Mouse (Mus musculus) R1 (cell line): ENCODE data around the gene Raver2.

ENCODE experiments used
- DNase-seq: peaks from one replicate; pipeline ENCODE4 v3.0.0-alpha.2; 2018; ENCODE audit warnings: low read depth, low spot score

Gene Raver2

DNA sequence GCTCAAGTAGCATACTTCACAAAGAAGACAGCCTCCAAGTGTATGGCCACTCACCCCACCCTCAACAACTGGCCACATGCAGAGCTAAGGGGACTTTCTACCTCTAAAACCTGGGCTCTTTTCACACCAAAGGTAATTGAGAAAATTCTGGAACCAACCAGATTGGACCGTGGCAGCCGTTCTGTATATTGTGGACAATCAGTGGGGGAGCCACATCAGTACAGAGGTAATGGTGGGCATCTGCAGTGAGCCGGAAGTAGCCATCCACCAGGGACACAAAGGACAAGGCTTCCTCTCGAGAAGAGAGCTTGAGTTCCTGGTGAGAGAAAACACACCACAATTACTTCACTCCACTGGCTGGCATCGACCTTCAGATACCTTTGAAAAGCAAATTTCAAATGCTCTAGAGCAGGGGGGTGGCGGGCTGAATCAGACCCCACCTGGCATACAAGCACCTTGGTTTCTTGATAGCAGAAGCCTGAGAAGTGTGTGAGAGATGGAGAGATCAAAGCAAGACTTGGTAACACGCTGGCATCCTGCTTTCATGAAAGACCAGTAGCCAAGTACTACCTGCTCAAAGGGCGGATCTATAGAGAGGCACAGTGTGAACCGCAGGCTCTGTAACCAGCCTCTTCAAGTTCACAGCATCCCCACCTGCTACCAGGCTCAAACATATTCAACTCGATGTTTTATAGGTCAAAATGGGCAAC, 106.3 kb downstream of the Raver2 start:
- no peak for DNase-seq

DNA sequence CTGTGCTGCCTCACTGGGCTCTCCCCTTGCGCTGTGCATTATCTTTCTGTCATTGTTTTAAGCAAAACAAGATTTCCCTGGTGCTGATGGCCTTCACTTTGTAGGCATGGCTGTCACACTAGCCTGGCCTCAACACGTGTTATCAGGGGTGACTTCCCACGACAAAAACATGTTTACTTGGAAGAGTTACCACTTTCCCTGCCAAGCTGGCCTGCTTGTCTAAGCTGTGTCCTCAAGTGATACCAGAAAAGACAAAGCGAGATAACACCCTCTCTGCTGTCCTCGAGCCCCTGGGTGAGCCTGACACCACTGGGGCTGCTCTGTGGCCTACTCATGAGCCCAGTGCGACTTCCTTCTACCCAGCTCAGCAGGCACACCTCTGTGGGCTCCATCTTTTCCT, 107.3 kb downstream of the Raver2 start:
- DNase-seq, result no peak

DNA sequence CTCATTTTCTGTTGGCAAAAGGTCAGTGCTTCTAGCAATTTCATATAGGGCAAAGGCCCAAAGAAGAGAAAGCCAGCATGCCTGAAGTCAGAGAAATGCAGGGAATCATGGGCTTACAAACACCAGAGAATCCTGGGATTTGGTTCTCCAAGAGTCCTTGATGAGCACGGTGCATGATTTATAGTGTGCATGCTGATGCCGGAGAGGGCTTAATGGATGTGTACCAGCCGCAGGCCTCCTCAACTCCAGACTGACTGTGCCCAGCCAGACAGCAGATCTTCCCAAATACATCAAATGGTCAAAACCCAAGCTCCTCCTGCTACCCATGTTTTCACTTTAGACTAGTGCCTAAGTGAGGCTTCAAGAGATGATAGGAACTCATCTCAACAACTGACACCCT, 109.0 kb downstream of the Raver2 start:
- no peak for DNase-seq

DNA sequence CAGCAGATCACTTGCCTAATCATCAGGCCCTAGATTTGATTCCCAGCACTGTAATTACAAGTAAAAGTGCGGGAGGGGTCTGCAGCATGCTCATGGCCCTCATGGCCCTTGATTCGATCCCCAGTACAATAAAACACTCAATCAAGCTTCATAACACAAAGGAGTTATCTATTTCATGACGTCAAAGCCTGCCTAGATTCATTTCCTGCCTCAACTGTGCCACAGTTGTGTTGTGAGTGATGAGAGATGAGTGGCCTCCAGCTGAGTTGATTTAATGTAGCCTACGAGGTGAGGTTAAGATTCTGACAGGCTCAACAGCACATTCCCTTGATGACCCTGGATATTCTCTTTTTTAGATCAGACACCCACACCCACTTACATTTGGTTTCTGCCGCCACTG, 110.3 kb downstream of the Raver2 start:
- no peak for DNase-seq

DNA sequence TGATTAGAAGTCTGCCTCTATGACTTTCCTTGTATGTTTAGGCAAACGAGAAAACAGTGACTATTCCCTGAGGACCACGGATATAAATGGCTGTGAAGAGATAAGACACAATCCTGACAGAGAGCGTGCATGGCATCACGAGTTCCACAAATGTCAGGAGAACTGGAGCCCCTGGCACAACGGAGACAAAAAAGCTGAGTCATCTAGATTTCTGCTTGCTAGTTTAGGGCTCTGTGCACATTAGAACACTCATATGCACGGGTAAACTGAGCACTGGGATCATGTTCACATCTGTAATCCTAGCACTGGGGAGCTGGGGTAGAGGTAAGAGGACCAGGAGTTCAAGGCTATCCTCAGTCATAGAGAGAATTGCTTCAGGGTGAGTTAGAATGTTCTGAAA, 111.1 kb downstream of the Raver2 start:
- peak; percentile 20 for DNase-seq

DNA sequence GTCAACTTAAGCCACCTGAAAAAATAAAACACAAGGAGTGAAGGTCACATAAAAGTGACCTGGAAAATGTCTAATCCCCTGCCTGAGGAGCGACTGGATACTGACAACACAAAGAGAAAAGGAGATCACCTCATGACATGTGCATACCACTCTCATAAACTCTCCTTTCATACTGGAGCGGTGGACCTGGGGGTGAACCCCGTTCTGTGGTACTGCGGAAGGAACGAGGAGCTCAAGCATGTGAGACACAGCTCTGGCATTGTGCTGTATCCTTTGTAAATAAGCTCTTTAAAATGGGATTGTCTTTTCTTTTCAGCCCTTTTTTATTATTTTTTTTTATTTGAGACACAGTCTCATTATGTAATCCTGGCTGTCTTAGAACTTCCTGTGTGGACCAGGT, 111.9 kb downstream of the Raver2 start:
- DNase-seq, result no peak

DNA sequence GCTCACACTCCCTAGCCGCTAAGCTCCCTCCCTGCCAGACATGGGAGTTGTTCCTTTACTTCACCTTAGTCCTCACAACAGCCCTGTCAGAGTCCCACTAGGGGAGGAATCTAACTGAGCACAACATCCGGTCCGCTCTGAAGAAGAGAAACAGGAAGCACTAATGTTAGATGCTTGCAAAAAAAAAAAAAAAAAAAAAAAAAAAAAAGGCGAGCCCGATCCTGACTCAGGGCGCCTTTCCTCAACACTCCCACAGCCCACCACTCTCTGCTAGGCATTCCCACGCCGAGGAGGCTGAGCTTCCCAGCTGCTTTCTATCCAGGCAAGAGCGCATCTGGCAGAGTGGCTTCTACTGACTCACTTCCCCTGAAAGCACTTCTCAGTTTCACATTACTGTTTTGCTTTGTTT, 113.8 kb downstream of the Raver2 start:
- peak; percentile 18 for DNase-seq

DNA sequence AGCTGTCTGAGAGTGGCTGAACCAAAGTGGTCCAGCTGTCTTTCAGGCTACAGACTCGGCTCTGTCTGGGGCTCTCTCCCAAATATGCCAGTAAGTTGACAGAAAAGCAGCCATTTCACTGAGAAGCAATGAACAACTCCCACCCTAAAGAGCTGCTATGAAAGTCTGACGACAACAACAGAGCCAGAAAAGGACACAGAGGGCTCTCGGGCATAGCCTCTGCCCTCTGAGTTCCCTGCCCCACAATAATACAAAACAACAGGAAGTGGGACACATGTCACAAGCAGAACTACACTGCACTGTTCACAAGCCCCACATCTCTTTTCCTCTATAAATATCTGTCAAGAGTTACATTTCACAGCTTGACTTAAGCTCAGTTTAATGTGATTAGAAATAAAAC, 116.4 kb downstream of the Raver2 start:
- DNase-seq, result no peak

DNA sequence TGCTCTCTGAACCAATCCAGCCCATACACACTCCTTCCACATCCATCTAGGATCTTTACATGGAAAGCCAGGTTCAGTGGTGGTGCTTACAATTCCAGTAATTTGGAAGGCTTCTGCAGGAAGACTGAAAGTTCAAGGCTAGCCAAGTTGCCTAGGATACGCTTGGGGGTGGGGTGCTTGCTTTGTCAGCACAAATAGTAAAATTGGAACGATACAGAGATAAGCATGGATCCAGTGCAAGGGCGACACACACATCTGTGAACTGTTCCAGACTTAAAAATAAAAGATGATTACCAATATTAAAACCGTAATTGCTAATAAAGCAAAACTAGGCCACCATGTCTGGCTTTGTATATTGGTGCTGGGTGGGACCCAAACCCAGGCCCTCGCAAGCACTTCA, 117.8 kb downstream of the Raver2 start:
- no peak for DNase-seq

DNA sequence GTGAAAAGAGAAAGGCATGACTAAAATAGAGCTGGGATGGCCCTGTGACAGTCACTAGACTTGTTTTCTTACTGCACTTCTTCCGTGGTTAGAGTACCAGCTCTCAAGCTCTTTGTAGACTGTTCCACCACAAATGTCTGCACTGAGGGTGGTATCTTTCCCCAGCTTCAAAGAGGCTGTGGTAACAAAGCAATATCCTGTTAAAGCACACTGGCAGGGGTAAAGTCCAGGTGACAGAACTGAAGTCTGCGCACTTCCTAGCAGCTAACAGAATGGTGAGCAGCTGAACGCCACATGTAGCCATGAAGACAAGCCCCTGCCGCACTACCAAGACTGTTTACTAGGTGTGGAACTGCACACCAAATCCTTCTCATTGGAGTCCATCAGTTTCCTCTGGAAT, 118.6 kb downstream of the Raver2 start:
- DNase-seq, result no peak

DNA sequence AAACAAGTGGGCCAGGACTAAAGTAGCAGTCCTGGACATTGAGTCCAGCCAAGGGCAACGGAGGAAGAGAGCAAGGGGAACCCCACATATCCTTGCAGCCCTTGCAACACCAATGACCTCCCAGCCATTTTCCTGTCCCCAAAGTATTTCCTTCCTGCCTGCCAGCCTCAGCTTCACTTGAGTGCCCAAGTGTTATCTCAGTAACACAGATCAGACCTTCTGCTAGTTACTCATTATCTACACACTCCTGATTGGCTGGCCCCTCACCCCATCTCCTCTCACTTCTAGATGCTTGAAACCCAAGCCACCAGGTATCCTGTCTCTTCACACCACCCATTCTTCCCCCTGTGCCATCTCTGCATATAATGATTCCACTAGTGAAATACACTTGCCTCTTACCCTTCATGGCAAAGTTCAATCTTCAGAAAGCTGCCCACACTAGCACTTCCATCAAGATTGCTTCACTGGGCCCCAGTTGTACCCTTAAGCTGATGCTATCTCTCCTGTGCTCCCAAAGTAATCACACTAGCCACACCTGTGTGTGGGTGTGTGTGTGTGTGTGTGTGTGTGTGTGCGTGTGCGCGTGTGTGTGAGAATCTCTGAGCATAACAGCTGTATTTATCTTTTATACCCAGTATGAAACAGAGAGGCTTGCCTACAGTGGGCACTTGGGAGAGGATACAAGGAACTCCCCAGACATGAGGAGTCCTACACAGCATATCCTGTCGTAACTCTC, 123.6 kb downstream of the Raver2 start:
- DNase-seq, result no peak

DNA sequence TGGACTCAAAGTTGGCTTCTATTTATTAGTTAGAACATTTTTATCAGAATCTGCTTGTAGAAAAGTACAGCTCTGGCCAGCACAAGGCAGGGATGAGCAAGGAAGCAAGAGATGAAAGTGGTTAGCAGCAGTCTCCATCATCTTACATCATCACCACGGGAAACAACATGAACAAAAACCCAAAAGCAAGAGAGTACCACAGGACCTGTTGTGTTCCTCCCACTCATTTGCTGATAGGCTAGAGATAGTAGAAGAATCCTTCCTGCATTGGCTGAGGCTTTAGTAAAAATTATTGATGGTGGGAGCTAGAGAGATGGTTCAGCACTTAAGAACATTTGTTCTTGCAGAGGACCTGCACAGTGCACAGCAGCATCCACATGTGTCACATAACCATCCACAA, 125.4 kb downstream of the Raver2 start:
- DNase-seq, result no peak

DNA sequence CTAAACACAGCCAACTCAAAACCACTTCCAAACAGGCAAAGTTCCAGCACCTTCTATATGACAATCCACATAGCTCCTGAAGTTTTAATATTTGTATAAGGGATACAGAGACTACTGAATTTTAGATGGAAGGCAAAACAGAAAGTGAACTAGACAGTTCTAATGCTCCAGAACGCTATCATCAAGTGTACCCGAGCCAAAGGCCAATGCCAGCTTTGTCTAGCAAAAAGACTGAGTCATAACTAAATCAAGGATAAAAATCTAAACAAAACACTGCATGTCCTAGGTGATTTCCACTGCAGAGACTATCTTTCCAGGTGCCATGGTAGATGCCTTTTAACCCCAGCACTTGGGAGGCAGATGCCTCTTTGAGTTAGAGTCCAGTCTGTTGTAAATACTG, 127.6 kb downstream of the Raver2 start:
- no peak for DNase-seq

DNA sequence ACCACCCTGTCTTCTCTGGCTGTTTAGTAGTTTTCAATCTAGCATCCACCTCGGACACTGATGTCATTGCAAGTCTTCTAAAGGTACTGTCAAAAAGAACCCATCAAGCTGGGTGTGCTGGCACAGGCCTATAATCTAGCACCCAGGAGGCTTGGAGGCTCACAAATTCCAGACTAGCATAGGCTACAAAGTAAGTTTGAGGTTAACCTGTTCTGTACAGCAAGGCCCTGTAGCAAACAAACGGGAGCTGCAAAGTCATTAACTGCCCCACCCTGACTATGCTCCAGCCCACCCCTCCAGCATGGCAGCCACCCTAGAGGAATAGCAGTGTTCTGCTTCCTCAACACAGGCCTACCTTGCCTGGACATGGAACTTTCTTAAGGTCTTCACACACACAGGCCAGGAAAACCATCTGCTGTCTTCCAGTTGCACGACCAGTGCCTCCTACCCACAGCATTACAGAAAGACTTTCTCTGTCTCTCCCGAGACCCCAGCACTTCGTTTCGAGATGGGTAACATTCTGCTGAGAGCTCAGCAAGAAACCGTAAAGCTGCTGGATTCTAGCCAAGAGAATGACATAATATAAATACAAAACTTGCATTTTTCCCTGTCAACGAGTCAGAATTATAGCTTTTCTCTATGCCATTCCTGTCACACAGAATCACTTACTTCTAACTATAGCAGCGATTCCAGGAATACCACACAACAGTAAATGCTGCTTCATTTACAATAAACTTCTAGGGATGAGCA, 128.8 kb downstream of the Raver2 start:
- no peak for DNase-seq

DNA sequence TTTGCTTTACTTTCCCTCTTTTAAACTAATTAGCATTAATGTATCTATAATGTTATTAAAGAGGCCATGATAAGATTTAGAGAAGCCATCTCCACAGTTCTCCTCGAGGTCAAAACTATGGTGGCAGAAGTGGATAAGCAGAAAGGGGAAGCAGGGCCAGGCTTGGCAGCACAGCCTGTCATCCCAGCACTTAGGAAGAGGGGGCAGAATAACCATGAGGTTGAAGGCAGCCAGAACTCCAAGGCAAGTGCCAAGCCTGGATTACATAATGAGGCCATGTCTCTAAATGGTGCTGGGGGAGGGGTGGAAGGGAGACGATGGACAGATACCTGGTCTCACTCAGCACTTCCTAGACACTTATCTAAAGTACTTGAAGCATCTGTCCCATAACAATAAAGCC, 129.6 kb downstream of the Raver2 start:
- no peak for DNase-seq

DNA sequence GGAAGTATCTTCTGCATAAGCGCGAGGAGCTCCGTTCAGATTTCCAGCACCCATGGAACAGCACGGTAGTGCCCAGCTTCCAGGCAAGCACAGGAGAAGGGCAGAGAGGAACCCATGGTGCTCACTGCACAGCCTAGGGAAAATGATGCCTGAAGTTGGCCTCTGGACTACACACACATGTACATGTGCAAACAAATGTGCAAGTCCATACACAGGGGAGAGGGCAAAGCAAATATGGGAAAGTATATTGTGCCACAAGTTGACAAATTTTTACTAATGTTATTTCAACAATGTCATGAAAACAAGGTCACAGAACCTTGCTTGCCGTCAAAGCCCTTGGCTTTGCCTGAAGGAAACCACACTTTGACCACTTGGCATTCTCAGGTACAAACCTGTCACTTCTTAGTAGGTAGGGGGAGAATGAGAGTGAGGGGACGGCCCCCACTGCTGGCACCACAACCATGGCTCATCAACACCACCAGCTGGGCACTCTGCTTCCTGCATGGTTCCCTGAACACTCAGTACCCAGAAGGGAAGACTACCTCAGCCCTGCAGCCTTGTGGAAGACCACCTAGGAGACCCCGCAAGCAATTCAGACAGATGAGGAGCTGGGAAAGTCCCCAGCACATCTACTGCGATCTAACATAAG, 130.8 kb downstream of the Raver2 start:
- DNase-seq, result no peak
